Mouse (Mus musculus) forebrain, embryonic 13.5 days (tissue): ENCODE results near the gene Ubash3b. TPM values are rescaled to one million over a fixed set of nuclear protein-coding genes. Genes with fewer than 3 reads are reported as not detected.

ENCODE experiments used
- ATAC-seq: fragments of 200-750 bp; cut with Nextera tagmentation; 2 replicates; pipeline ENCODE4 v1.8.0; 2017
- H3K27ac ChIP-seq: fragments of 300-500 bp; sonication (generic); 2 replicates; pipeline ENCODE4 v1.5.1; 2015; ENCODE audit warnings: inconsistent platforms, mild to moderate bottlenecking, moderate library complexity
- H3K27me3 ChIP-seq: fragments of 300-500 bp; sonication (generic); 2 replicates; pipeline ENCODE4 v1.6.1; 2015; ENCODE audit warnings: mild to moderate bottlenecking, inconsistent platforms
- H3K36me3 ChIP-seq: fragments of 300-500 bp; sonication (generic); 2 replicates; pipeline ENCODE4 v1.6.1; 2015; ENCODE audit warnings: mild to moderate bottlenecking, inconsistent platforms; ENCODE audit not compliant: poor library complexity, severe bottlenecking
- H3K4me1 ChIP-seq: fragments of 300-500 bp; sonication (generic); 2 replicates; pipeline ENCODE4 v1.6.1; 2015; ENCODE audit warnings: inconsistent platforms
- H3K4me2 ChIP-seq: fragments of 300-500 bp; sonication (generic); 2 replicates; pipeline ENCODE4 v1.6.1; 2015; ENCODE audit warnings: inconsistent platforms, mild to moderate bottlenecking, moderate library complexity
- H3K4me3 ChIP-seq: fragments of 300-500 bp; sonication (generic); 2 replicates; pipeline ENCODE4 v1.5.1; 2015; ENCODE audit warnings: mild to moderate bottlenecking, inconsistent platforms
- H3K9ac ChIP-seq: fragments of 300-500 bp; sonication (generic); 2 replicates; pipeline ENCODE4 v1.6.1; 2015; ENCODE audit warnings: mild to moderate bottlenecking, inconsistent platforms
- H3K9me3 ChIP-seq: fragments of 300-500 bp; sonication (generic); replicated peaks from 2 replicates; pipeline ENCODE4 v1.6.1; 2016; ENCODE audit warnings: inconsistent platforms
- WGBS: fragments of 180-500 bp; shearing (Covaris S2); methylation state at CpG from one replicate; pipeline ENCODE4 v1.1.7; 2015; 5-methylcytosine and 5-hydroxymethylcytosine counted together
- polyA plus RNA-seq: library from polyadenylated mRNA; unstranded; fragments of >200 nt; fragmentation: Nextera tagmentation; extraction: Ambion mirVana; gene quantifications from 2 replicates; pipeline ENCODE4 v1.2.1, GENCODE M21; 2015

Gene Ubash3b
- polyA plus RNA-seq, 1 experiment from 2014 or later = 9.7 TPM

DNA sequence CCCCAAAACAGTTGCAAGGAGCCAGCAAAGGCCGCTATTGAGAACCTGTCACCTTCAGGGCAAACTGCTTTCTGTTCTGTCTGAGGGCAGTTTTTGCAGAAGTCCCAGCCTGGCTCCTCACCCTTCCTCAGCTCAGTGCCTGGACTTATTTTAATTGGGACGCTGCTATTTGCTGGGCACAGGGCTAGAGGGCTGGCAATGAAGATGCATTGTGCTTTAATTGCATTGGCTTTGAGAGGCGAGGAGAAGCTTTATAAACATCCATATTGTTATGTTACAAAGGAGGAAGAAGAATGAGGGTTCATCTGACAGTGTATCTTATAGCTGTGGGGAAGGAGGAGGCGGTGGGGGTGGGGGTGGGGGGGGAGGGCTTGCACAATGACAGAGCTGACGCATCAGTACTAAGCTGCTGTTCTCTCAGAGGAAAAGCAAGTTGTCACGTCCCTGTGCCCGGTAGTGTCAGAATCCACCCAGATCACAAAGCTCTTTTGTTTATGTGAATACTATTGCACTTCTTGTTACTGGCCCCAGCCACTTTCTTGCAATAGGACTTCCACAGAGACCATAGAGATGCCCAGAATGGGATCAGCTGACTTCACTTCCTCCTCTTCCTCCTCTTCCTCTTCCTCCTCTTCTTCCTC is 841 bp downstream of the Ubash3b start:
- H3K9ac ChIP-seq = no peak overlapping the region
- H3K36me3 ChIP-seq = no peaks in the 10 kb centered on the region
- peak; percentile 23; the same call in 1 of the 2 replicates for ATAC-seq
- peaks cover 6% of the 10 kb centered on the region; the same call in 1 of the 2 replicates for H3K9me3 ChIP-seq
- H3K27ac ChIP-seq = peak overlapping the region; percentile 19; the same call in 1 of the 2 replicates
- no peak overlapping the region for H3K4me3 ChIP-seq
- H3K4me2 ChIP-seq = no peak overlapping the region
- H3K4me1 ChIP-seq = peaks cover 27% of the 10 kb centered on the region
- H3K27me3 ChIP-seq = peaks cover 9% of the 10 kb centered on the region
- WGBS = 9% methylated on average over 7 of the region's 7 CpGs

DNA sequence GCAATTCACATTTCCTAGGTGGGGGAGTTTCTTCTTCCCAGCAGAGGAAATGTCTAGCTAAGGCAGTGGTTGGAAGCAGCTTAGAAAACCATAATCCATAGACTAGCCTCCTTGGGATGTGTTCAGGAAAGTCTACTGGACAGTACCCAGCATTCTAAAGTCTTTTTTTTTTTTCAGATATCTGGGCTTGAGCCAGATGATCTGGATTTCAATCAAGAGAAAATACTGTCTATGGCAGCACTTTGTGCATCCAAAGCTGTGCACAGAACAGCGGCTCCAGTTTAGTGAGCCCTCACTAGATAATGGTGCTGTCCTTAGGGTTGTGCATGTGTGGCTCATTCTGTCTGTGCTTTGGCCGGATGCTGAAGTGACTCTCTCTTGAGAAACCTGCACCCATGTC is 2.3 kb downstream of the Ubash3b start:
- 86% methylated on average over 2 of the region's 2 CpGs for WGBS

DNA sequence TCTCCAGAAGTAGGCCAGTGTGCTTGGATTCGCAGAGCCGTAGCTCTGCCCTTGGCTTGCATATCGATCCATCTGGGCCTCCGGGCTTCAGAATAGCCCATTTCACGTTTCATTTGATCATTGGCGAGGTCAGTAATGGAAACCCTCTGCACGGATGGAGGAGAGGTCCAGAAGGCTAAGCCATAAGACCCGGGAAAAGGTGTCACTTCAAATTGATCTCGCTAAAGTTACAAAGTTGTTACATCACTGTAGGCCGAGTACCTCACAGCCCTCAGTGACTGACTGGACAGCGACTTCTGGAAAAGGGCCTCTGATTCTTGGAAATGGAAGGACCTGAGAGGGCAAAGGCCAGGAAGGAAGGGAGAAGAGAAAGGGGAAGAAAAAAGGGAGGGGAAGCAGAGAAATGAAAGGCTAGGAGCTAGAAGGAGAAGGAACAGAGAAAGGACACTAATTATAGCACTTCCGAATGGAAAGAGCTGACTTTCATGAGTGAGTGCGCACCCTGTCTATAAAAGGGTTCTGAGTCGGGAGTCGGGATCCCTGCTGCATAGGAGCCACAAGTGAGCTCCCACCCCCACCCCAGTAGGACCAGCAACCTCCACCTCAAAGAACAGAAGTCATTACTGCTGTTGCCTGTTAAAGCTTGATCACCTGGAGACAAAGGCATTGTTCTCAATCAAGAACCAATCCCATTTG is 3.5 kb downstream of the Ubash3b start:
- H3K36me3 ChIP-seq = no peaks in the 10 kb centered on the region
- peak overlapping the region; percentile 79 for H3K4me2 ChIP-seq
- H3K9ac ChIP-seq = peak overlapping the region; percentile 79
- peaks cover 15% of the 10 kb centered on the region for H3K27me3 ChIP-seq
- peak overlapping the region; percentile 79 for H3K4me3 ChIP-seq
- H3K4me1 ChIP-seq = peaks cover 34% of the 10 kb centered on the region
- no peak for ATAC-seq
- 0 out of 2 replicates have a peak, but pooled peaks cover 1% of the 10 kb centered on the region for H3K9me3 ChIP-seq
- 0 out of 2 replicates have a peak overlapping the region, but pooled peaks have one; percentile 84 for H3K27ac ChIP-seq
- whole genome bisulfite sequencing = 22% methylated on average over 15 of the region's 15 CpGs

More for the DNA sequence above, 2.3 kb downstream of the Ubash3b start:
- peaks cover 6% of the 10 kb centered on the region; the same call in 1 of the 2 replicates for H3K9me3 ChIP-seq
- H3K4me3 ChIP-seq = no peak overlapping the region
- H3K4me1 ChIP-seq = peaks cover 29% of the 10 kb centered on the region
- H3K9ac ChIP-seq = no peak overlapping the region
- H3K36me3 ChIP-seq = no peaks in the 10 kb centered on the region
- H3K4me2 ChIP-seq = no peak overlapping the region
- ATAC-seq = no peak
- no peak overlapping the region for H3K27ac ChIP-seq
- peaks cover 15% of the 10 kb centered on the region for H3K27me3 ChIP-seq

DNA sequence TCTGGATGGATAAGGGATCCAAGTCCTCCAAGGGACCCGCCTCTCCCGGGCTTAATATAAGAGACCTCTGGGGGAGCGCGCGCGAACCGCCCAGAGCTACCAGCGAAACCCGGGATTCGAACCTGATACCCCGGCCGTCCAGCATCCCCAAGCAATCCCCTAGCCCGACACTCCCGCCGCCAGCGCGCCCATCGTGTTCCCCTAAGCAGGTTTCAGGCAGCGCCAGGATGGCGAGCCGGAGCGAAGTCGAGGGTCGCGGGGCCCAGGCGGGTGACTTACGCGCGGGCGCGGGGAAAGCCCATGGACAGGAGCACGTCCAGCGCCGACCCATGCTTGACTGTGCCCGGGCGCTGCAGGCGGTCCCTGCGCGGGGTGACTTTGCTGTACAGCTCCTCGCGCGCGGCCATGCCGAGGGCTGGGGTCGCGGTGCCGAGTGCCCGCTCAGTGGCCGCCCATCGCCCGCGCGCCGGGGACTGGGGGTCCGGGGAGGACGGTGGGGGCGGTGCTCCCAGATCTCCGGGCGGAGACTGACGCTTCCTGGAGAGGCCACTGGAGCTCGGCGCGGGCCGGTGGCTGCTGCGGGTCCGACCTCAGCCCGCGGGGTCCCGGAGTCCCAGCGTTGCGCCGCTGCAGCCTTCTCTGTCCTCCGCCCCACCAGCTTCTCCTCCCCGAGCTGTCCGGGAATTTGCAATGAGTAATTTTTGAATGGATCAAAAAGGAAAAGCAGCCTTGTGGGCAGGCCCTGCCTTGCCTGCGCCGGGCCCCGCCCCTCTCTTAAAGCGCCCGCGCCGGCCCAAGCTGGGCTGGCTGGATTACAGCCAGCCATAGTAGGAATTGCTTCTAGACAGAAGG is 4.3 kb downstream of the Ubash3b start:
- H3K9me3 ChIP-seq = no peaks in the 10 kb centered on the region
- H3K4me2 ChIP-seq = peak overlapping the region; percentile 79
- peaks cover 15% of the 10 kb centered on the region for H3K27me3 ChIP-seq
- peak overlapping the region; percentile 79 for H3K9ac ChIP-seq
- WGBS = under 1% methylated on average over 82 of the region's 82 CpGs
- peak overlapping the region; percentile 79 for H3K4me3 ChIP-seq
- no peaks in the 10 kb centered on the region for H3K36me3 ChIP-seq
- peak overlapping the region; percentile 84 for H3K27ac ChIP-seq
- H3K4me1 ChIP-seq = peaks cover 36% of the 10 kb centered on the region
- ATAC-seq = peak; percentile 90

DNA sequence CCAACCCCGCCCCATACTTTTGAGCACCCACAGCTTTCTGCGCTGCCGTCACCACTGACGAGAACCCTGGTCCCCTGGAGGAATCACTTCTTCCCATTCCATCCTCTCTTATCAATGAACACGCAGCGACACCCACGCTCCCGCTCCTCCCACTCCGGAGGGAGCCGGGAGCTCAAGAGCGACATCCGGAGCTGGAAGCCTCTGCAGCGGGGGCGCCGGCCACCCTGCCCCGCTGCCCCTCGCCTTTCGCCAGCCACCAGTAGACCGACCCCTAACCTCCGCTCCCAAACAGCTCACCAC is 4.8 kb downstream of the Ubash3b start:
- H3K9me3 ChIP-seq = no peaks in the 10 kb centered on the region
- no peak overlapping the region for H3K27ac ChIP-seq
- peaks cover 15% of the 10 kb centered on the region for H3K27me3 ChIP-seq
- H3K4me1 ChIP-seq = peaks cover 40% of the 10 kb centered on the region
- peak overlapping the region; percentile 79 for H3K4me2 ChIP-seq
- peak overlapping the region; percentile 79 for H3K4me3 ChIP-seq
- ATAC-seq = no peak
- peak overlapping the region; percentile 79 for H3K9ac ChIP-seq
- H3K36me3 ChIP-seq = no peaks in the 10 kb centered on the region
- WGBS = 0% methylated on average over 19 of the region's 20 CpGs

DNA sequence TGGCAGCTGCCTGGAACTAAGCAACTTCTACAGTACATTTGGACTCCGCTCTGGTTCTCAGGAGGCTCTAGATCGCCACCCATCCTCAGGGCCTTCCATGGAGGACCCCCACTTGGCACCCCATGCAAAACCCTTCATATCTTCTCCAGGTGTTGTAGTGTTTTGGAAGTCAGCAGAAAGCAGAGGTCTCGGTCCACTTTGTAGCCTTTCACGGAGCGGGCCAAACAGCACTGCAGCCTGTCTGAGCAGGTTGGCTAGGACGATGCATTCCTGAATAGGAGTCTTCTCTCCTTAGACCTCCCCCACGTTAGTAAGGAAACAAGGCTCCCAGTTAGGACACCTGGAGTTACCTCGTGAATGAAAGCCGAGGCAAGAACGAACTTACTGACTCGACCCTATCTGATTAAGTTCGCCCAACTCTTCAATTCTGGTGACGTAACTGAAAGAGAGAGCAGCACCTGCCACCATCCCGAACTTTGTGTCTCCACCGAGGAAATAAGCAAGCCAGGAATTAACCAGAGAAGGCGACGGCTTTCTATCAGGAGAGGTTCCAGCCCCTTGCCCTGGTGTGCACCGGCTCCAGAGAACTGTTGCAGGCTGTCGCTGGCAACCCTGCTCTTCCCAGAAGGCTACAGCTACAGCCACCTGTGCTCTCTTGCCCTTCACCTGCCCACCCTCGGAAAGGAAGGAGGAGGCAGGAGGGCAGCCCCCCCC is 5.3 kb downstream of the Ubash3b start:
- 21% methylated on average over 20 of the region's 20 CpGs for WGBS
- Histone ChIP-seq H3K27me3 (peaks cover 15% of the 10 kb centered on the region), H3K9me3 (no peaks in the 10 kb centered on the region)

DNA sequence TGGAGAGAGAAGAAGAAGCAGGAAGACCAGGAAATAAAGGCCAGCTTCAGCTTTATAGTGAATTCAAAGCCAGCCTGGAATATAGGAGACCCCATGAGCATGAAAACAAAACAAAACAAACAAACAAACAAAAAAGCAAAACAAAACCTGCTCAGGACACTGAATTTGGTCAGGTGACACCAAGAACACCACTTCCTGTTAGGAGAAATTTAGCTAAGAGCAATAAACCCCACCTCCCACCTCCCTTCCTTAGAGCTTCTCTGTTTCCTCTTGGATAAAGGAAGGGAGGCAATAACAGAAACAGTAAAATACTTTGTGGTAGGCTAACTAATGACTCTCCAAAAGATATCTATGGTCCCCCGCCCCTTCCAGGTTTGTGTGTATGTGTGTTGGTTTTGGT is 7.5 kb downstream of the Ubash3b start:
- Histone ChIP-seq H3K9me3 (no peaks in the 10 kb centered on the region), H3K36me3 (no peaks in the 10 kb centered on the region), H3K4me2 (no peak overlapping the region), H3K27ac (no peak overlapping the region), H3K27me3 (peaks cover 15% of the 10 kb centered on the region), H3K4me1 (peaks cover 49% of the 10 kb centered on the region), H3K4me3 (no peak overlapping the region), H3K9ac (no peak overlapping the region)
- 83% methylated on average over 1 of the region's 1 CpGs for WGBS
- no peak for ATAC-seq

More for the DNA sequence above, 5.3 kb downstream of the Ubash3b start:
- no peak for ATAC-seq
- Histone ChIP-seq H3K4me2 (peak overlapping the region; percentile 79), H3K36me3 (no peaks in the 10 kb centered on the region), H3K9ac (peak overlapping the region; percentile 79), H3K4me1 (peaks cover 45% of the 10 kb centered on the region), H3K4me3 (peak overlapping the region; percentile 79), H3K27ac (no peak overlapping the region)

DNA sequence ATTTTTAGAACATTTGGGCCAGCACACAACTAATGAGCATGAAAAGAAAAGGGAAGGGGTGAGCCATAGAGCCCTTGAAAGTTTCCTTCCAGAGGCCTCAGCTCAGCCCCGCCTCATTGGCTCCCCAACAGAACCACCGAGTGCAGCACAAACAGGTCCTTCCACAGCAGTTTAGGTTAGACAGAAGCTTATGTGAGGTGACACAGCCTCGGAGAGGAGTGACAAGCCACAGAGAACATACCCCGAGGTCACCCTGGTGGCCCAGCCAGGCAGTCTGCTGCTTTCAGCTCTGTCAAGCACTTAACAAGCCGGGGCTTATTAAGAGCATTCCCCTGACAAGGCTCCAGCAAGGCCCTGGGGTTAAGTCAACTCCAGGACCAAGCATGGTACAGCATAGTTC is 8.4 kb downstream of the Ubash3b start:
- H3K4me2 ChIP-seq = no peak overlapping the region
- no peaks in the 10 kb centered on the region for H3K9me3 ChIP-seq
- ATAC-seq = no peak
- H3K9ac ChIP-seq = no peak overlapping the region
- H3K36me3 ChIP-seq = no peaks in the 10 kb centered on the region
- 55% methylated on average over 5 of the region's 5 CpGs for WGBS
- no peak overlapping the region; the same call in 1 of the 2 replicates for H3K27ac ChIP-seq
- peaks cover 15% of the 10 kb centered on the region for H3K27me3 ChIP-seq
- peaks cover 57% of the 10 kb centered on the region for H3K4me1 ChIP-seq
- H3K4me3 ChIP-seq = no peak overlapping the region

DNA sequence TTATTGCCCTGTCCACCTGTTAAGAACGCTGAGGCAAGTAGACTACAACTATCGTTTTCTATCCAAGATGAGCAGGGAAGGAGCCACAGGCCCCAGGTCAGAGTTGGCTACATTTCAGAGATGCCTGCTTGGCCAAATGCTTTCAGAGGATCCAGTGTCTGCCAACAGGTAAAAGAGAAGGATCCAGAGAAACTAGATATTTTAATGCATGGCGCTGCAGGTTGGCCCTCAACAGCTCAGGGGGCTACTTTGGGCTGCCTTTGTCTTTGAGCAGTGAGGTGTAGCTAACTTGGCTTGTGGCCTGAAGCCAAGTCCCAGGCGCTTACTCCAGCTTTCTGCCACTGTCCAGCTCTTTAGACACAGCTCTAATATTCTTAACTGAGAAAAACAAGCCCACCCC is 10.0 kb downstream of the Ubash3b start:
- WGBS = 50% methylated on average over 4 of the region's 4 CpGs
- no peak overlapping the region for H3K27ac ChIP-seq
- H3K4me1 ChIP-seq = peaks cover 58% of the 10 kb centered on the region
- no peak for ATAC-seq
- H3K9ac ChIP-seq = no peak overlapping the region
- H3K36me3 ChIP-seq = no peaks in the 10 kb centered on the region
- no peak overlapping the region for H3K4me3 ChIP-seq
- no peak overlapping the region for H3K4me2 ChIP-seq
- H3K9me3 ChIP-seq = no peaks in the 10 kb centered on the region
- H3K27me3 ChIP-seq = peaks cover 14% of the 10 kb centered on the region

DNA sequence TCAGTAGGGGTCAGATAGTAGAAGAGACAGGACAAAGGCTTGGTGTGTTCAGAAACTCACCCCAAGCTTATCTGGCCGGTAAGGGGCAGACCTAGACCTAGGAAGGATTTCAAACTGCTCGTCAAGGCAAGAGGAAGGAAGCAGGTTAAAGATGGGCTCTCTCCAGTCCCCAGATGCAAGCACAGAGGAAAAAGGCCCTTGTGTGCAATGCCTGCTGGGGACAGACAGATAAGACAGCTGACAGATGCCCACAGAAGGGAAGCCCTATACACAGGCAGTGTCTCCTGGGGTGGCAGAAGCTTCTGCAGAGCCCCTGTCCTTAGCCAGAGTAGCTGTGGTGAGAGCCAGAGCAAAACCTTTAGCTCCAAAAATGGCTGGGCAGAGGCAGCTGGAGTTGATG is 11.6 kb downstream of the Ubash3b start:
- ATAC-seq = no peak
- 68% methylated on average over 2 of the region's 2 CpGs for WGBS

DNA sequence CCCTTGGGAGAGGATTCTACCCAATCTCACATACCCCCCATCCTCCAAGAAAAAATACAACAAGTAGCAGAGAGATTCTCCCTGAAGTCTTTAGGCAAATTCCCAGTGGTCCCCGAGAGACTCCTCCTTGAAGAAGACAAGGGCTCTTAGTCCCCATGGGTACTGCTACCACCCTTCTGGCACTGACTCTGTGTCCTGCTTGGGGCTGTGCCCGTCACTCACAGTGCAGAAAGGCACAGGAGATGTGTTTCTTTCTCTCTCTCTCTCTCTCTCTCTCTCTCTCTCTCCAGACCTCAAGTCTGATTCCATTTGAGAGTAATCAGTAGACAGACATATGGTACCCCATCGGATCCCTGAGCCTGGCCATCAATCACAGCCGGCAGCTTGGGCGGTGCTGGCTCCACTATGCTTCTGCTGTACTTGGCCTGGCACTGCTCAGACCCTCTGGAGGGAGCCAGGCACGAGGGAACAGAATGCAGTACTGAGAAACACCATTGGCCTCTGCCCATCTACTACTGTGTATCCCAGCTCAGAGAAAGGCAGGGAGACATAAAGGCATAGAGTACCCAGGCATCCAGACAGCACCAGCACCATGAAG is 12.3 kb downstream of the Ubash3b start:
- Histone ChIP-seq H3K4me3 (no peak overlapping the region), H3K36me3 (no peaks in the 10 kb centered on the region), H3K27me3 (no peaks in the 10 kb centered on the region), H3K4me1 (peaks cover 48% of the 10 kb centered on the region), H3K4me2 (no peak overlapping the region), H3K9ac (no peak overlapping the region), H3K9me3 (no peaks in the 10 kb centered on the region), H3K27ac (peak overlapping the region; percentile 20; the same call in 1 of the 2 replicates)
- peak; percentile 83; the same call in 1 of the 2 replicates for ATAC-seq
- WGBS = 68% methylated on average over 6 of the region's 6 CpGs

More for the DNA sequence above, 11.6 kb downstream of the Ubash3b start:
- Histone ChIP-seq H3K9ac (no peak overlapping the region), H3K9me3 (no peaks in the 10 kb centered on the region), H3K4me1 (peaks cover 48% of the 10 kb centered on the region), H3K27me3 (no peaks in the 10 kb centered on the region), H3K4me3 (no peak overlapping the region), H3K4me2 (no peak overlapping the region), H3K27ac (no peak overlapping the region; the same call in 1 of the 2 replicates), H3K36me3 (no peaks in the 10 kb centered on the region)
